Mouse (Mus musculus): ENCODE data around the gene Pkmyt1.

Gene Pkmyt1

DNA sequence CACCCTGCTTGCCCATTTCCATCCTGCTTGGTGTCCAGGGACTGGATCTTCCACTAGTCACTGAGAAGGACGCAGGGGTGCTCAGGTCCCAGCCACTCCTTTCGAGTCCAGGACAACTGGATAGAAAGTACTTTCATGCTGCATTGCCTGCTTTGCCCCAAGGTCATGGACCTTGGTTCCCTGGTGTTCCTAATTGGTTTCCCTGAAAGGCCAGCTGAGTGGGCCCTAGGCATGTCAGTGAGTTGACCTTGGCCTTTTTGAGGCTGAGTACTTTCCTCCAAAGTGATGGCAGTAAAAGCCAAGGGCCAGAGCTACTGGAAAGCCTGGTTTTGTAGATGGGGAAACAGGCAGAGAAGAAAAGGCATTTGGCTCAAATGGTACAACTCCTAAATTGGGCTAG lies 4.2 kb upstream of the Pkmyt1 start:
- DNase-seq (ENCODE audit: low spot score in 2 of 2) = no peak

DNA sequence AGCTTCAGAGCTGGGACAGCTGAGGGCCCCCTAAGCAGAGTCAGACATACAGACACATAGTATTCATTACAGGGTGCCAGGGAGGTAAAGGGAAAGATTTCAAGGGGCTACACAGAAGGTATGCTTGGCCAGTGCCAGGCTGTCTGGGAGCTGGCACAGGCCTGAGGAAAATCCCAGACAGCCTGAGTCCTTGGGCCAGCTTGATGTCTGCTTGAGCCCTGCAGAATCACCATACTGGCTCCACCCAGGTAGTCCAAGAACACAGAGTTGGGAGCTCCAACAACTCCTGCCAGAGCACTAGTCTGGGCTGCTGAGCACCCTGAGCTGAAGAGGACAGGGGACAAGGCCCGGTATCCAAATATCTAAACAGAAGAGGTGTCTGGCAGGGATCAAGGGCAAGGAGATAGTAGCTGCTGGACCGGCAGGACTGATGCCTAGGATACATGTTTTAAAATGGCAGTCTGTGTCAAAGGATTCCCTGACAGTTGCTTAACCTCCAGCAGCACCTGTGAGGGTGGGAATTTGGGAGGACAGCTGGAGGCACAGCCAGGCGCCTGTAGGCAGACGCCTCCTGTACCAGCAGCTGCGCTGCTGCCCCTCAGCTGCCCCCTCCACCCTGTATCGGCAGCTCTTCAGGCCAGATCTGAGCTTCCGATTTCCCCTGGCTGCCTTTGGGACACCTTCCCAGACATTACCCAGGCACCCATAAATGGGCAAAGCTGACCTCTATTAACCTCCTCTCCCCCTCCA lies 3.6 kb upstream of the Pkmyt1 start, which contains the start of gene 1520401A03Rik:
Gene 1520401A03Rik (minus strand): TSS at position 408 of the 750 bp plus-strand sequence.
- no peak for DNase-seq (ENCODE audit: low spot score in 2 of 2)

DNA sequence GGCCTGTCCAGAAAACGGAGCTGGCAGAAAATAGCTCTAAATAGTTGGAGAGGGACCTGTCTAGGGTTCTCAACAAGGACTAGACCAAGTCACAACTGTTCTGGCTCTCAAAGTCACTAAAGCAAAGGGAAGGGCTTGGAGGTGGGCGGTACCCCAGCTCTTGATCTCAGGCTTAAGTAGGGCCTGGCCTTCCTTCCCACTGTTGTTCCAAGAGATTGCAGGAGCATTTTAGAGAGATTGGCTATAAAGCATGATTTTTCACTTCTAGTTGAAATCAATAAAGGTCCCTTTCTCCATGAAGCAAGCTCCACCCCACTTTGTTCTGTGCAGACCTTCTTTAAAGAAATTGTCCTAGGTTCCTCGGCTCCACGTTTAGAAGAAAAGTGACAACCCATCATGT lies 659 bp upstream of the Pkmyt1 start:
- no peak for DNase-seq (ENCODE audit: low spot score in 2 of 2)

DNA sequence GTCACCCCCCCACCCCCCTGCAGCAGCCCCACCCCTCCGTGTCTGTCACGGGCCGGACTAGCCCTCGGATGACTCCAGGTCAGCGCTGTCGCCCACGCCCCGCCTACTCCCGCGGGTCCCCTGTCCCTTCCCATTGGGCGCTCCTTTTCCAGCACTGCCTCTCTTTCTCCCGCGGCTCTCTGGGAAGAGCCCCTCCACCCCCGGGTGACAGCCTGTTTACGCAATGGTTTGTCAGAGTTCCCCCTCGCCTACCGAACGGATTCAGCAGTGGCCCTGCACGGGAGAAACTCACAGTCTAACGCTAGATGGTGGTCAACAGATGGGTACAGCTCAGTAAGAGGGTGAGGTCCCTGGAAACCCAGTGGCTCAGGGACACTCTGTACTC lies 614 bp downstream of the Pkmyt1 start:
- peak; percentile 51 to 59 for DNase-seq (ENCODE audit: low spot score in 2 of 2)

DNA sequence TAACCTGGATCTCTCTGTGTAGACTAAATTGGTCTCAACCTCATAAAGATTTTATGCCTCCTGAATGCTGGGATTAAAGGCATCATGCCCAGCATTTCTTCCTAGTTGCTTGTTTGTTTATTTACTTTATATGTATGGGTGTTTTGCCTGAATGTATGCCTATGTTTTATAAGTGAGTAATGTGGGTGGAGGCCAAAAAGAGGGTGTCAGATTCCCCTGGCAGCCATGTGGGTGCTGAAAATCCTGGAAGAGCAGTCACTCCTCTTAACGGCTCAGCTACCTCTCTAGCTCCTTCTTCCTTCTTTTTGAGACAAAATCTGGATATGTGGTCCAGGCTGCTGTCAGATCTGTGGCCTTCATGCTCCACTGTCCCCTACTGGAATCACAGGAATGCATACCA lies 4.3 kb downstream of the Pkmyt1 start:
- DNase-seq (ENCODE audit: low spot score in 2 of 2) = no peak

DNA sequence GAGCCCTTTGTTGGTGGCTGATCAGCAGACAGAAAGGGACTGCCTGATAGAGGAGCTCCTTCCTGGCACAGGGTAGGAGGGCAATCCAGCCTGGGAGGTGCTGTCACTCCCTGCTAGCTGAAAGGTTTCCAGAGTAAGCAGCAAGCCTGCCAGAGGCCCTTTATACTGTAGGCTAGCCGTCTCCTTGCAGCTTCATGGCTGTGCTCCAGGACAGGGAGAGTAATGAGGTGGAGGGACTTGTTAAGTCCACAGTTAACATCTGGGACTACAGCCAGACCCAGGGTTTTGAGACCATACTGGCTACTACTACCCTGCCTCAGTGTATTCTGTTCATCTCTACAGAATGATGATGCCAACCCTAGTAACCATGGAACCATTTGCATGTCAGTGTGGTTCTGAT lies 8.2 kb downstream of the Pkmyt1 start:
- no peak for DNase-seq (ENCODE audit: low spot score in 2 of 2)

DNA sequence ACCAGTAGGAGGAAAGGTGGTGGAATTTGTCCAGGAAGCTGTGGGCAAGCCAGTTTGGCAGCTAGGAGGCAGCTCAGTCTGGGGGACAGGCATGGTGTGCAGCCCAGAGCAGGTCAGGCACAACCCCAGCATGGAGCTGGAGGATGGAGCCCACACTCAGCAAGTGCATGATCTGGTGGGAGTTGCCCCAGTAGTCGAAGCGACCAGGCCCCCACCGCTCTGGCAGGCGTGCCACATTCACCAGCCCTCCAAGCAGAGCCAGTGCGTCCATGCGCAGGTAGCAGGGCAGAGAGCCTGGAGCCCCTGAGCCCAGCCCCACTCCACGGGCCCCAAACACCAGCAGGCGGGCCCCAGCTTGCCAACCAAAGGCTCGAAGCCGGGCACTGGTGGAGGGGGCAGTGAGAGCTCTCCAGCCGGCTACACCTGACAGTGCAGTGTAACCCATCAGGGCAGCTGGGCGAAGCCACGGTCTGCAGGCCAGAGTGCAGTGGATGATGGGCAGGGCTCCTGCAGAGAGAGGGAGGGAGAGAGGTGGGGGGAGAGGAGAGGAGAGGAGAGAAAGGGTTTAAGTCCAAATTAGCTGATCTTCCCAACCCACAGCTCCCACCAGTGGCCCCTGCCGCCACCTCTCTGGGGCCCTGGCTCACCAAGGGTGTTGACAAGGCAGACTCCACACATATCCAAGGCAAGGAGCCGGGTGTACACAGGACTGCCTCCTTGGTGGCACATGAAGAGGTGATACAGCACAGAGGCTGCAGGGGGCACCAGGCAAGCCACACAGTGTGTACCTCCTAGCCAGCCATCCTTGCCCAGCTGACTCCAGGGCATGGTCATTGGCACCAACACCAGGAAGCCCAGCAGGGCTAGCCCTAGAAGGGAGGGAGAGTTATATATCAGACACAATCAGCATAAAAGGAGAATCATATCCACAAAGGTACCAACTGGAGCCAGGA lies 11.6 kb downstream of the Pkmyt1 start:
- no peak for DNase-seq (ENCODE audit: low spot score in 2 of 2)

DNA sequence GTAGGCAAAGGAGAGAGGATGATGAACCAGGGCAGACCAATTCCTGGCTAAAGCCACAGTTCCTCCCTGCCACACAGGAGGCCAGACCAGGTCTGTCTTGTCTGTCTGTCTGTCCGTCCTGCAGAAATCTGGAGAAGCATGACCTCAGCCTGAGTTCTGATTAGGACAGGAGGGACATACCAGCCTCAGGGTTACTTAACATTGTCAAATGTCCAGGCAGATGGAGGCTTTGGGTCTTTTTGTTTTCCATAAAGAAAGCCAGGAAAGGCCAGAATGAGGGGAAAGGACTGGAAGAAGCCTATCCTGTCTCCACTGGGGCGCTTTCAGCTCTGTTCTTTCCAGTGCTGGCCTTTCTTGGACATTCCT lies 12.7 kb downstream of the Pkmyt1 start:
- DNase-seq (ENCODE audit: low spot score in 2 of 2) = no peak

DNA sequence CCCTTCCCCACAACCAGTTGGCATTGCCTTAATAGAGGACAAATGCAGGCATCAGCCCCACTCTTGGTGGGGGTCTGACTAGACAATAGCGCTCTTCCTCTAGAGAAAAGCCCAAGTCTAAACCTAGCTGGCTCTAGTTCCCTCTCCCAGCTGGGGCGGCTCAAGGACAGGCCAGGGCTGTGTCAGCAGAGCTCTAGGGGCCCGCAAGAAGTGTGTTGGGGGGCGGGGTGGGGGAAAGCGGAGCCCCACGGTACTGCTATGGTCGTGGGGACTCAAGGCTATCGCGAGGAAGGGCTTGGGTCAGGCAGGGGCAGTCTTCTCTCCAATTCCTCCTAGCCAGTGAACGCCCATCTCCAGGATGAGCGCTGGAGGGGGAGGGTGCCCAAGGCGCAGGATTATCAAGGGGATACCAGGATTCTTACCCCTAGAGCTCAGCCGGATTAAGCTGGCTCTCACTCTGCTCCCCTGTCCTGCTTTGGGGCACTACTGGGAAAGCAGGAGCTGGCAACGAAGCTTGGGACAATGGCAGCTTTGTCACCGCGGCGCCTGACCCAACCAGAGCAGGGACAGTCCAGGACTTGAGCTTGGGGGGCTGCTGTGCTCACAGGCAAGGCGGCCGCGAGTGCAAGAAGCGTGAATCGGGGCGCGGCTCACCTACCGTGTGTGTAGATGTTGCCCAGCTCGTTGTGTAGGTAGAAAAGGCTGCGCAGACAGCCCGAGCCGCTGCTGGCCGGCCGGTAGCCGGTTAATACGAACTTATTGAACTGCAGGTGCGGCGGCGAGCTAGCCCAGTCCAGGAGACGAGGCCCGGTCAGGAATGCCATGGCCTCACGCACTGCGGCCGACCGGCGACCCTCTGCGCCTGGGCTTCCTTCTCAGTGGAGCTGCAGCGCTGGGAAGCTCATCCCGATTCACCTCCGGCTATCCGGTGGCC lies 13.3 kb downstream of the Pkmyt1 start:
- DNase-seq (ENCODE audit: low spot score in 2 of 2) = no peak

DNA sequence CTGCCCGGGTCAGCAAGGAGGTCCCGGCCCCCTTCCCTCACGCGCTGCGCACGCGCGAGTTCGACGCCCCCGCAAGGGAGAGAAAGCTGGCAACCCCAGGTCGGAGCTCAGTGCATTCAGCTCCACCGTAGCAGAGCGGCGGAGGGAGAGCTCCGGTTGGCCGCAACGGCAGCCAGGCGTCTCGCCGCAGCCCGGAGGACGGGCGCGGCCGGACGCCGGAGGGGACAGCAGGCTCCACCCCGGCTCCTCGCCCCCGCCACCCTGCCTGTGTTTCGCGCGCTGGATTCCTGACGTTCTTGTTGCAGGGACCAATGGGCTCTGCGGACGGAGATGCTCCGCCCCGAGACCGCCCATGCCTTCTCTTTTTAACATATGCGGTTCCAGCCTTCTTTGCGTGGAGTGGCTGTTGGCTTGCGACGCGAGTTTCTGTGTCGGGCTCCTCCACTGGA lies 14.0 kb downstream of the Pkmyt1 start:
- peak; percentile 68 to 84 for DNase-seq (ENCODE audit: low spot score in 2 of 2)

DNA sequence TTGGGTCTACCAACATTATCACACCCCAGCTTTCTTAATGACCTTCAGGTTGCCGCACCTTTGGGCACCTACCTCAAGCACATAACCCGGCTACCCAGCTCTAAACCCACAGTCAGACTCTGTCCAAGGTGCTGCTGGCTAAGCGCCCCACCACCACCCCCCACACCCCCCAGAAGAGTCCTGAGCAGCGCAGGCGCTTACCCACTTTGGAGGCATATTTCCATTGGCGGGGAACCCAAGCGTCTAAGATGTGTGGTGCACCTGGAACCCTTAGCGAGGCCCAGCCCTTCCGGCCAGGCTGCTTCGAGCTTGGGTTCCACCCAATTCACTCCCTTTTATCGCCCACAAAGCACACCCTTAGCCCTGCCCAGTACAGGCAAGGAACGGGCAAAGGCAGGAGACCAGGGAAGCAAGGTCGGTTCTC lies 14.5 kb downstream of the Pkmyt1 start, which contains the start of gene Paqr4:
Gene Paqr4 (minus strand): TSS at position 270 of the 424 bp plus-strand sequence.
- DNase-seq (ENCODE audit: low spot score in 2 of 2) = no peak

DNA sequence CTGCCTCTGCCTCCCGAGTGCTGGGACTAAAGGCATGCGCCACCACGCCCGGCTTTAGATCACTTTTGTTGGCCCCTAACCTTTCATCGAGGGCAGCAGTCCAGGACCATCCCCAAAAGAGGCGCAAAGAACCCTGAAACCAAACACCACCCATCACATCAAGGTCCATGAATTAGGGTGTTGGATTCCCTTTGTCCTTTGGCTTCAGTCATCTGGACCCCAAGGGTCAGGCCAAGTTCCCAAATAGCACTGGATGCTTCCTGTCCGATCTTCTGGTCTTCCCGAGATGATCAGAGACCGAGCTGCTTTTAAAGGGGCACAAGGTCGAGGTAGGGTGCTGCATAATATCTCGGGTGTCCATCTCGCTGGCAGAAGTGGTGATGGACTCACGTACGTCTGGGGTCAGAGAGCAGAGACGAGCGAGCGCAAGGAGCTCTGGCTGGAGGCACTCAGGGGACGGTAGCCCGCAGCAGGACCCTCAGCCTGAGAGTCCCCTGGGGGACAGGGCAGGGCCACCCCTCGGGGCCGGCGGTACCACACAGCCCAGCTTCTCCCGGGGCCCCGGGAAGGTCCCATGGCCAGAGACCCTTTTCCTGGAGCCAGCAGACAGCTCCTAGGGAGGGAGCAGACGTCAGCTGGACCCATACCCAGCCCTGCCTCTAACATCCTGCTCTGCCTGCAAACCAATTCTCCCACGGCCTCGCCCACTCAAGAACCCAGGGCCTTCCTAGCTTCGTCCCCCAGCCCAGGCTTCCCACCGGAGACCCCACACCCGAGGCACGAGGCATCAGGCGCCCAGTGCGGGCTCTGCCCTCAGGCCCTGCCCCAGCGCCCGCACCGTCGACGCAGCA lies 15.4 kb downstream of the Pkmyt1 start:
- DNase-seq (ENCODE audit: low spot score in 2 of 2) = no peak

DNA sequence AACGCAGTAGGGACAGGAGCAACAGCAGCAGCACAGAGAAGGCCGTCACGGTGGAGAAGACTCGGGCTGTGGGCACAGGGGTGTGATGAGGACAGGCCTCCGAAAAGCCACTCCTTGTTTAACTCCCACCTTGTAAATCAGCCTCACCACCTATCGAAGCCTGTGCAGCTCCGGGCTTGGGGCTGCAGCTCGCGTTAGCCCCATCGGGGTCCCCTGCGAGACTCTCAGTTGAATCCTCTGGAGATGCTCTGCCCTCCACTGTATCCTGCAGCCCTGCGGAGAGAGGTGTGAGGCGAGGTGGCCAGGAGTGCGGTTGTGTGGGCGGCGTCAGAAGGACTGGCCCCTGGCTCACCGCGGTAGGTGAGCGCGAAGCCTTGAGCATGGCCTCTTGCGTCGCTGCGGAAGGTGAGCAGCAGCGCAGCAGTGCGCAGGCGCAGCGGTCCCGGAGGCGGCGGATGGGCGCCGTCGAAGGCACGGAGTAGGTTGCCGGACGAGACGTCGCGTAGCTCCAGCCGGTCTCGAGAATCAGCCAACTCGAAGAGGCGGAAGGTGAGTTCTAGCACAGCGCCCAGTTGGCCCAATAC lies 16.2 kb downstream of the Pkmyt1 start:
- DNase-seq (ENCODE audit: low spot score in 2 of 2) = no peak

DNA sequence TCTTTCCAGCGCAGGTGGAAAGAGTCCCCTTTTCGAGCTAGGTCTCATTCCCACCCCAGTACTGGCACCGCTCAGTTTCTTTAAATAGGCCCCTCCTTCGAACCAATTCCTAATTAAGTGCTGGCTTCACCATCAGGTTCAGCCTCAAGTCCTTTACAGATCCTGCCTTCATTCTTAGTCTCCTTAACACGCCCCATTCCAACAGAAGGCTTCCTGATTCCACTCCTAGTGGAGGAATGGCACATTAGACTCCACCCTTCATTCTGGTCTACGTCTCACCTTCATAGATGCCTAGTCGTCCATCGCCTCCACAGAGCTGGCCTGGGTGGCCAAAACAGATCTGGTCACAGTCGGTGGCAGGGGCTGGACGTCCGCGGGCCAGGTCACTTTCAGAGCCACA lies 16.8 kb downstream of the Pkmyt1 start:
- no peak for DNase-seq (ENCODE audit: low spot score in 2 of 2)

DNA sequence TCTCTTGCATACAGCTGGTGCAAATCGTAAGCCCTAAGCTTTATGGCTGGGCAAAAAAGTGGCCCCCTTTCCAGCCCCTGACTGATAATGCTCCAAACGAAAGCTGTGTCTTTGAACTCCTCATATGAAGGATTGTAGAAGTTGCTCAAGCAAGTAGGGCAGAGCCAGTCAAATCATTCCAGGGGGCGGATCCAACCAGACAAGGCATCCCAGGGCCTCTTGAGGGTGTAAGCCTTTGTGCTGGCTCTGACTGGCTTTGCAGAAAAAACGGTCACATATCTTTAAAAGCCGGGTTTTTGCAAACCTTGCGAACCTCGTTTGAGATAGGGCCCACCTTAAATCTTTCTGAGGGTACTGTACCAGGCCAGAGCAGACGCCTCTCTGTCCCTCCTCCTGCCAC lies 17.9 kb downstream of the Pkmyt1 start:
- no peak for DNase-seq (ENCODE audit: low spot score in 2 of 2)

DNA sequence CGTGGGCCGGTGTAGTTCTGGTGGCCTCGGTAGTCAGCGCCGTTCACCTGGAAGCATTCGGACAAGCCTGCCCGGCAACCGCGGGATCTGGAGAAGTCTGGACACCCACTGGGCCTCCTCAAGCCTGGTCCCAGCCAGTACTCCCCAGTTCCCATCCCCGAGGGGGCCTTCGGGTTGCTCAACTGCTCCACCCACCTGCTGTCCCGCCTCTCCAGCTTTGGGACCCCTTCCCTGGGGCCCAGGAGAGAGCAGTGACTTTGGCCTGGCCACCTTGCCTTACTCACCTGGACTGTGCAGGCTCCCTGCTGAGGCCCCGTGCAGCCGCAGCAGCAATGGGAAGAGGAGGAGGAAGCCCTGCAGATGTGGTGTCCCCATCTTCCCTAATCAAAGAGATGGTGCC lies 18.5 kb downstream of the Pkmyt1 start:
- DNase-seq (ENCODE audit: low spot score in 2 of 2) = no peak

DNA sequence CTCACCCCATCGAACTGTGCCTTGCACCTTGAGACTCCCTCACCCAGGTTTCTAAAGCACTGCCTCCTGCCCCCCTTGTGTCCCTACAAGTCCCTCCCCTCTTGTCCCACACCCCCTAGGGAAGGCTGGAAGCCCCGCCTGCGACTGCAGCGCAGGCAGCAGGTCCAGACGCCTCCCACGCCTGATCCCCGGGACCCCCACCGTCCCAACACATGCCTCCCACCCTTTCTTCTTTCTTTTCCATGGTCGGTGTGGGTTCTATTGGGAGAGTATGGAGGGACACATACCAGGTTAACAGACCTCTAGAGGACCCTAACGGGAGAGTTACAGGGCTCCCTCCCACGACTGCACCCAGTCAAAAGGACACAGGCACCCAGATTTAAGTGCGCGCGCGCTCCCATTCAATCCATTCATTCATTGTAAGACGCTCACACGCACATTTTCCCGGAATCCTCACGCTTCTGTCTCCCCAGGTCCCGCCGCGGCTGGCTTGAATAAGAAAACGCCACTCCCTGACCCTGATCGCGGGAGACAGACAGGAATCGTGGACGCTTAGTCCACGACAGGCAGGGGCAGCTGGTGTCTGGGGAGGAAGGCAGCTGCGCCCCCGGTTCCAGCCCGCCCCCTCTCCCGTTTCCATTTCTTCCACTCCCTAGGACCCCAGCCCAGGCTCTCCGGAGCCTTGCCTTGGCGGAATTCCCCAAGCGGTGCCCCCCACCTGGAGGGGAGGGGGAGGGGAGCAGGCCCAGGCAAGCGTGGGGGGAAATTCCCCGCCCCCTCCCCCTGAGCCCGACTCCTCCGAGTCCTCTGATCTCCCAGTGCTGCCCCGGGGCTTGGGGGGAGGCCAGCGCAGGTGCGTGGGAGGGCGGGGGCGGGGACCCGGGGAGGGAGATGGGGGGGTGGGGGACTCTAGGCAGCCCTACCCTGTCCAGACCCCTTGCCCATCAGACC lies 19.4 kb downstream of the Pkmyt1 start, which contains the start of gene Kremen2:
Gene Kremen2 (minus strand): TSS at position 533 of the 951 bp plus-strand sequence.
- DNase-seq (ENCODE audit: low spot score in 2 of 2) = no peak

DNA sequence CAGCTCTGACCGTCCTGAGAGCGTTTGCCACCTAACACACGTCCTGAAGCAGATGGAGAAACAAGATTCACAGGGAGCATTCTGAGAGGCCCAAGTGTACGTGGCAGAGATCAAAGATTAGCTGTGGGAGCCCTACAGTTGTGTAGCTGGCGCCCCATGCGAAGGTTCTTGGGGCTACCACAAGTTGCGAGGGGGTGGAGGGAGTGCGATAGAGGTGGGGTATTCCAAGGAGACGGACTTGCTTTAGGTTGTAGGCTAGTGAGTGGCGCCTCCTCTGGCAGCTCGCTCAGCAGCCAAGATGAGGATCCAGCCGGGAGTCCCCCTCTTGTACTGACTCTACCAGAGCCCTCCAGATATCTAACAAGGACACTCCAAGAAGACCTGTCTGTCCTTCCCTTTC lies 20.2 kb downstream of the Pkmyt1 start:
- no peak for DNase-seq (ENCODE audit: low spot score in 2 of 2)

DNA sequence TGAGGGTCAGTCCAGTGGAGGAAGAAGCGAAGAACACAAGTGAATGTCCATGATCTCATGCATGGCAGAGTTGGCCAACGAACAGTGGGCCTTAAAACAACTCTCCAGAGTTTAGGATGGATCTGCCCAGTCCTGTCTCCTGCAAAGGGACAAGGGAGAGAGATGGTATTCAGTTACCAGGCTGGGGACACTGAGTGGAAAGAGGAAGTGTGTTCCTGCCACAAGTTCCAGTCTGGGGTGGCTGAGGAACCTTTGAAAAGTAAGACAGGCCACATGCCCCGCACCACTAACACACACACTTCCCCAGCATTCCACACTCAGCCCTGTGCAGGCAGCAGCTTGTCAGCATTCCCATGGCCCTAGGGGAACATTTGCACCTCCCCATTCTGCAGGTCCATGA lies 20.6 kb downstream of the Pkmyt1 start:
- no peak for DNase-seq (ENCODE audit: low spot score in 2 of 2)

All from urinary bladder, adult 18-20 months (tissue).